Mouse (Mus musculus) brain, embryonic 14.5 days (tissue): Measurements from ENCODE around the gene Ankle2.

Experiments used
- CTCF ChIP-seq: fragments of 200-500 bp; IDR thresholded peaks from 2 replicates; pipeline ENCODE4 v1.5.1; 2012; ENCODE audit warnings: inconsistent platforms, mild to moderate bottlenecking, moderate library complexity, borderline replicate concordance; ENCODE audit not compliant: insufficient read depth, insufficient read length; ENCODE audit errors: extremely low read depth
- POLR2A ChIP-seq: fragments of 200-500 bp; IDR thresholded peaks from 2 replicates; pipeline ENCODE4 v1.6.1; 2012; ENCODE audit warnings: mild to moderate bottlenecking, inconsistent platforms, borderline replicate concordance; ENCODE audit not compliant: poor library complexity, insufficient read depth, insufficient read length, severe bottlenecking; ENCODE audit errors: extremely low read depth

GRCm38 (mm10) chr5:110220331-110220730, 10.5 kb upstream of the Ankle2 start:
- TF ChIP-seq CTCF, result no peak
- no peak for TF ChIP-seq POLR2A
